Mouse (Mus musculus) CH12F3 (cell line): ENCODE measurements around the gene Ptprn2.
"Not testable (repeated sequence)": the region's sequence is repeated elsewhere in the genome, so short reads cannot be mapped to it uniquely, and the experiment has no call there.

Source experiments
- in situ Hi-C: fragments of 300-500 bp; cut with MboI; formaldehyde crosslinking; loops from 2 replicates; pipeline ENCODE4 v1.14.3; 2020; ENCODE audit warnings: low sequenced_read_pairs

Gene Ptprn2

DNA sequence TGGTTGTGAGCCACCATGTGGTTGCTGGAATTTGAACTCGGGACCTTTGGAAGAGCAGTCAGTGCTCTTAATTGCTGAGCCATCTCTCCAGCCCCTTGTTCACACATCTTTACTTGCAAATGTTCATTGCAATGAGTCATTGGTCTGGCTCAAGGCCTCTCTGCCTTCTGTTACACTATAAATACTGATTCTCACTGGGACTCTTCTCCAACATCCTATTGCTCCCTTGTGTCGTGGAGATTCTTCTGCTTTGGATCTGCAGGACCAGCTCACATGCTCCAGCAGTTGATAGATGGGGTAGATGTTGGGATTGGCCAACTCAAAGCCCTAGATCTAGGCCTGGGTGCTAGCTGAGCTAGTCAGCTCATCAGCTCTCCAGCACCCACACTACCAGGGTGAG is 28.3 kb downstream of the Ptprn2 start:
- in situ Hi-C loops, result not testable (repeated sequence)

DNA sequence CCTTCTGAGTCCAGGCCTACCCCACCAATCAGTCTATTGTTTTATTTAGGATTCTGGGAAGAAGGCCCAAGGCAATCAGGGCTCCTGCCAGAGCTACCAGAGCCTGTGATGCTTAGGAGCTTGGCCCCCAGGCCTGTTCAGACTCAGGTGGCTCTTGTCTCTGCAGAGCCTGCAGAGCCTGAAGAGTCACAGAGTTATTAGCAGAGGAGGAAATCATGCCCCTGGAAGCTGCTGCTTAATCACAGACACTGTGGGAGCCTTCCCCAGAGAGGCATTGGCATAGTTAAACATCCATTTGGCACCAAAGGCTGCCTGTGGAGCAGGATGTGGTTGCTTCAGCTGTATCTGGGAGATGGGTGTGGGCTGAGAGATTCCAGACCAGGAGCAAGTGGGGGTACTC is 30.3 kb downstream of the Ptprn2 start:
- in situ Hi-C loops, result no loop called here

DNA sequence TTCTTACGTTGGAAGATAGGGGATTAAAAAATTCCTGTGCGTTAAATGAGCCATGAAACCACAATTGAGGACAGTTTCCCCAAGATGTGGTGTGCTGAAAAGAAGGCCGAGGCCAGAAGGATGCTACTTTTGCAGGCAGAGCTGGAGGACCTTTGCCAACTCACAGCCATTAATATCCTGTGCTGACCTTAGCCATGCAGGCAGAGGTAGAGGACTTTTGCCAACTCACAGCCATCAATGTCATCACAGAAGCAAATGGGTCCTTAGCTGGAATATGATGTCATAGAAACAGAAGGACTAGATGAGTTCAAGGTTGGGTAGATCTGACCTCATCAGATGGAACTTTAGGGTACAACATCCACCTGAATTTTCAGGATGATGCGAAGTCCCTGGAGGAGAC is 43.3 kb downstream of the Ptprn2 start:
- in situ Hi-C loops, result no loop called here

DNA sequence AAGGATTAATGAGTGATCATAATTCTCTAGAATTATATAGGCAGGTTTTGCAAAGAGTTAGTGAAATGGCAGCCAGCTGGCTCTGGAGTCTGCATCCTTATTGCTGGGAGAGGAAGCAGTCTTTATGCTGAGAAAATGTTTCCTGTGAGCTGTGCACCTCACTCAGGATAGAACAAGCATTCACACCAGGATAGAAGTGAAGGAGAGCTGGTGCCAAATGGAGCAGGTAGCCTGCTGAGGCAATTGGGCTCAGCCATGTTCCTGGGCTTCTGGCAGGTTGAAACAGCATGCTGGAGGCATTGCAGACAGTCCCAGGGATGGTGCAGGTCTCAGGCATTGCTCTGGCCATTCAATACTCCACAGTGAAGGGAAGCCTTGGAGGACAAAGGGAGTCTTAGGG is 47.8 kb downstream of the Ptprn2 start:
- in situ Hi-C loops, result no loop called here

DNA sequence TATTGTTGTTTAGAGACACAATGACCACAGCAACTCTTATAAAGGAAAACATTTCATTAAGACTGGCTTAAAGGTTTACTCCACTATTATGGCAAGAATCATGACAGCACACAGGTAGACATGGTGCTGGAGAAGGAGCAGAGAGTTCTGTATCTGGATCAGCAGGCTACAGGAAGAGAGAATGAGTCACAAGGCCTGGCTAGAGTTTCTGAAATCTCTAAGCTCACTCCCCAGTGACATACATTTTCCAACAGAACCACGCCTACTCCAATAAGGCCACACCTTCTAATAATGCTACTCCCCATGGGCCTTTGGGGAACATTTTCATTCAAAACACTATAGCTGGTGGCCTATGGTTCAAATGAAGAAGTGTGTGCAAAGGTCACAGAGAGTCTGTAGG is 53.8 kb downstream of the Ptprn2 start:
- in situ Hi-C loops, result no loop called here

DNA sequence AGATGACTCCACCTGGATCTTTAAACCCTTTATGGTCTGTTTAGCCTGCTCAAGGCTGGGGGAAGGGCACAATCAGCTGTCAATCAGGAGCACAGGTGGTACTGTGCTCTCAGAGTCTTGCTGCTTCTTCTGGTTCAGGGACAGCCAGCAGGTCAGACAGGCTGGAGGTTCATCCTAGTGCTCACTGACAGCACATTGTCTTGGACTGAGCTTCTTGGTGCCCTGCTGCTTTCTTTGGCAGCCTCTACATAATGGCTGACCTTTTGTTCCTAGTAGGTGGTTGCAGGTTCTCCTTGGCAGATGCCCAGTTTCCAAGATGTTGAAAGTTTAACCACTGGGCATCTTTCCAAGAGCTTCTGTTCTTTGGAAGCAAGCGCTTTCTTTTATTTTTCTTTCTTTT is 55.1 kb downstream of the Ptprn2 start:
- in situ Hi-C loops, result no loop called here

DNA sequence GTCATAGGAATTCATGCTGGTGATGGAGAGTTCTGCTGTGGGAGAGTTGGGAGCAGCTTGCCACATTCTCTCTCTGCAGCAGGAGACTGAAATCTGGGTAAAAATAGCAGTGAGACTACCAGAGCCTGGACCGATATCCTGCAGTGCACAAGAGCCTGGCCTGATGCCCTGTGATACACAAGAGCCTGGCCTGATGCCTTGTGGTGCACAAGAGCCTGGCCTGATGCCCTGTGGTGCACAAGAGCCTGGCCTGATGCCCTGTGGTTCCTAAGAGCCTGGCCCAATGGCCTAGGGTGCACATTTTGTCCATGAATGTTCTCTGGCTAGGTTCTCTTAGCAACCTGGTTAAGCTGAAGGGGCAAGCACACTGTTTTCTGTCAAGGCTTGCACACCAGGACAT is 64.5 kb downstream of the Ptprn2 start:
- in situ Hi-C loops, result no loop called here

DNA sequence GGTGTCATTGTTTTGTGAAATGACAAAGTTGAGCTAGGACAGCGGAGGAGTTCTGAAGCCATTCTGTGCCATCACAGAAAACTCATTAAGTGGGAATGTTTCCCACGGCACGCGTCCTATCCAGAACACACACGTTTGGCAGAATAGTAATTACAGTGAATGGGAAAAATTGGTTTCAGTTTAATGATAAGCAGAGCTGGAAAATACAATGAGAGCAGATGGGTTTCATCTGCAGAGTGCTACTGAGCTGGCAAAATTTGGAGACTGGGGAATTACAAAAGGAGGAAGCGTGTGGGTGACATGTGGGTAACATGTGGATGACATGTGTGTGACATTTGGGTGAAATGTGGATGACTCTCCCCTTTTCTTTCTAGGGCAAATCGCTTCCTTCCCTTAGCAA is 66.0 kb downstream of the Ptprn2 start:
- in situ Hi-C loops, result no loop called here

DNA sequence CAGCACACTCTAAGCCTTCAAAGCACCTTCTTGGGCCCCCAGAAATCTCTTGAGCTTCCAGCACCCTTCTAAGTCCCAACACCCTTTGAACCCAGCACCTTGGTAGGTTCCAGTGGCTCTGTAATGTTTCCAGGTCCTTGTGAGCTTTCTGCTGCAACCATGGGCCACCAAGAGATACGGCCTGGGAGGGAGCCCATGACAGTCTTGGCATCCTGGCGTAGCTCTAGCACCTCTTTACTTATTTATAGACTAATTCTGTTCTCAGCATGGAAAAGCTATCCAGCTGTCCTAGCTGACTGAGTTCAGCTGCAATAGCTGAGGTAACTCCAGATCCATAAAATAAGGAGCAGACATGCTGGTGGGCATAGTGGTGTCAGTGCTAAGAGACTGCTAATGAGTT is 66.8 kb downstream of the Ptprn2 start:
- in situ Hi-C loops, result no loop called here

DNA sequence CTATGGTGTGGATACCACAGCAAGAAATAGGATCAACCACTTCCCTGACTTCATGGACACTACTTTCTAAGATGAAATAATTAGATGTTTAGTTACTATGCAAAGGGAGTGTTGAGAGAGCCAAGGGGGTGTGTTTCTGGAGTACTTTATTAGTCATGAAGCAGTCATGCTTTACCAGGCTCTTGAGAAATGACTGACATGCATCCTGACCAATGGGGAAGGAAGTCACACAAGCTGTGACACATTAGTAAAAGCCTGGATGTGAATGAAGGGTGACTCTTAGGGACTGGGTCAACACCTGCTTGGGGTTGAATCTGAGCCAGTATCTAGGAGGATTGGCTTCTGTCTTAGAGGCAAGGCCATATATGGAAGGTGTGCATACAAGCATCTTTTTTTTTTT is 67.8 kb downstream of the Ptprn2 start:
- in situ Hi-C loops, result no loop called here

DNA sequence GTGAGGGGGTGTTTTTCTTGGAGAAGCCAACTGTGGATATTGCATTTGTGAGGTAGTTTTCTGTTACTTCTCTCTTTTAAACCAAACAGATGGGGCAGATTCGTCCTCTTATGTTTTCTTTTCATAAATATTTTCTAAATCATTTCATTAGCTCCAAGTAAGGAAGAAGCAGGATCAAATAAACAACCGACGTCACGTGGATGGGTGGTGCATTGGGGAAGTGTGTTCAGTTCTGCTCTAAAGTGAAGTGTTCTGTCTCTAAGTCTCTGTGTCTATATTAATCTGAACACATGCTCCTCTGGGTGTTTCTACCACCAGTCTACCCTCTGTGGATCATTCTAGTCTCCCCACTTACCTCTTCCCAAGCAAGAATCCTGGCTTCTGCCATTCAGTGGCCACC is 70.4 kb downstream of the Ptprn2 start:
- in situ Hi-C loops, result no loop called here

DNA sequence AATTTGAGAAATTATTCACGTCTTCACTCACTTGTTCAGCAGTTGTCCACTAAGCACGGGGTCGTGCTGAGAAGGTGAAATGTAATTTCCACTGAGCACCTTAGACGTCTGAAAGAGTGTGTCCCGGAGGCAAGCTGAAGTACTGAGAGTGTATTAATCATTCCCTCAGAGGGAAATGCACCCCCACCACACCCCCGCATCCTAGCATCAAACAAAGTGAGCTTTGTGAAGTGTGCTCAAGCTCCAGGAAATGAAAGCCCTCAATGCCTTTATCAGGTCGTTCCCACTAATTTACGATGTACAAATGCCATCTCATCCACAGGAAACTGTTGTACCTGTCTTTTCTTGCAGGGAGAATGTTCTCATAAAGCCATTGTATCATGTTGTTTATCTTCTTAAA is 78.9 kb downstream of the Ptprn2 start:
- in situ Hi-C loops, result no loop called here

DNA sequence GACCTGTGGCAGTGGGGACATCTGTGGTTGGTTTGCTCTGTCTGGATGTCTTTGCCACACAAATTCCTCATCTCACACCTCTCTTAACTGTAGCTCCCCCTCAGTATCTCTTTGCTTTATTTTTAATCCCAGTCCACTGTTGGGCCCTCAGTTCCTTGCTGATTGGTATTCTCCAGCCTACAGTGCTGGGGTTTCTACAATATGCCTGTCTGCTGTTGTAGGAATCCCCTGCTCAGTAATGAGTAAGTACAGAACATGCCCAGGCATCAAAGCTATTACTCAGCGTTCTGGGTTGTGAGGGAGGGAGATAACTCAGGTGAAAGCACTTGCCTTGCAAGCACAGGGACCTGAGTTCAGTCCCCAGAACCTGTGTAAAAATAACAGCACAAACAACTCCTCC is 81.2 kb downstream of the Ptprn2 start:
- in situ Hi-C loops, result no loop called here

DNA sequence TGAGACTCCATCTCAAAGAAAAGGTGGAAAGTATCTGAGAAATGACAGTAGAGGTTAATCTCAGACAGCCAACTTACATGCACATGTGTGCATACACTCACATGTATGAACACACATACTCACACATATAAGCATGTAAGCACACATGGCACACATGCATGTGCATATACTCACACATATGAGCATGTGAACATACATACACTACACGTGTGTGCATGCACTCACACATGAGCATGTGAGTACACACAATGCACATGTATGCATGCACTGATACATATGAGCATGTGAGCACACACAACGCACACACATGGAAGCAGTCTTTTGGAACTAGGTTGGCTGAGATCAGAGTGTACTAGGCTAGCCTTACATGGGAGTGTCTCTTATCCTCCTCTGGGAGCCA is 81.7 kb downstream of the Ptprn2 start:
- in situ Hi-C loops, result no loop called here

DNA sequence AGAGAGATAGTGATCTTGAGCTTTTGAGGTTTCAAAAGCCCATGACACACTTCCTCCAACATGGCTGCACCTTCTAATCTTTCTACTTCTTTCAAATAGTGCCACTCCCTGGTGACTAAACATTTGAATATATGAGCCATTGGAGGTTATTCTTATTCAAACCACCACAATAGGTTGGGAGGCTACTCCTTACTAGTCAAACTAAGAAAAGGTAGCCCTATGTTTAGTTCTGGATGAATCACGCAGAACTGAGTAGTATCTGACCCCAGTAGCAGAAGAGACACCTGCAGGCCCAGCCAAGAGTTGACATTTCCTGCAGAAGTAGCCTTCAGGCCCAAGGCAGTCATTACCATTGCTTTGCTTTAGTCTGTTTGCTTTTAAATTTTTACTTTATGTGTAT is 84.0 kb downstream of the Ptprn2 start:
- in situ Hi-C loops, result no loop called here

DNA sequence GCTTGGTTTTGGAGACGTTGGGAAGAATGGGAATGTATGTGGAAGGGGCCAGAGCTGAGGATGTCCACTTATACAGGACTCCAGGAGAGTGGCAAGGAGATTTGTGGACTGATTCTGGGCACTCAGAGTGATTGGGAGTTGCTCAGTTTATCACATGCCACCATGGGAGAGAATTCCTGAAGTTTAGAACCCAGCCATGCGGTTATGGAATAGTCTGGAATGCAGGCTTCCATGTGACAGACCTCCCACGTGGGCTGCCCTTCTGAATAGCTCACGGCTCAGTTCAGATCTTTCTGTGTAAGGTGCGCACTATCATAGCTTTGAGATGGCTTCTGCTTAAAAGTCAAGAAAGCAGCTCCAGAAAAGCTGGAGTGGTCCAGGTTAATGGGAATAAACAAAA is 88.6 kb downstream of the Ptprn2 start:
- in situ Hi-C loops, result no loop called here

DNA sequence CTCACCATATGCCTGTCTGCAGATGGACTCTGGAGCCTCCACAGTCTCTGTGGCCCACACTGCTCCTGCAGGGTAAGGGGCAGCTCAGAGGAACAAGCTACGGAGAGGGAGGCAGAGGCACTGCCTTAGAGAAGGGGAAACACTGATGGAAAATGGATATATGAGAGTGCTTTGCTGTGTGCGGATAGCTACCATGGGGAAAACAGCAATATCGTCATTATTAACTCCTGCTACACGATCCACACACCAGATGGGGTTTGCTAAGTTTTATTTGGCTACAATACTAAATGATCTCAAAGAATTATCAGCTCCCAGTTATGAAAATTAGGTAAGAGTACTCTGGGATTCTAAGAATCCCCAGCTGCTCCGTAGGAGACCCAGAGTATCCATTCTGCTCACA is 89.2 kb downstream of the Ptprn2 start:
- in situ Hi-C loops, result loop anchor here (25.0 kb wide), 1 partner anchor 312 kb away; the partner anchor contains the start of gene Wdr60

DNA sequence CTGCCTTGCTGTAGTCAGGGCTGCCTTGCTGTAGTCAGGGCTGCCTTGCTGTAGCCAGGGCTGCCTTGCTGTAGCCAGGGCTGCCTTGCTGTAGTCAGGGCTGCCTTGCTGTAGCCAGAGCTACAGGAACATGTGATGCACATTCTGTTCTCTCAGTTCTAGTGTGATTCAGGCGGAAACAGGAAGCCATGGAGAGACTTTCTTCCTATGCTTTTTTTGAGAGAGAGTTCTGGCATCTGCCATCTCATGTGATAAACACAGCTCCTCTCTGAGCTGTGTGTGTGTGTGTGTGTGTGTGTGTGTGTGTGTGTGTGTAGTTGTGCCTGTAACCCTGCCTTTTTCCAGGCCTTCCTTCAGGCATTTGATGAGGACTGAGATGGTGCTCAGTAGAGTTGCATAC is 92.4 kb downstream of the Ptprn2 start:
- in situ Hi-C loops, result loop anchor here (25.0 kb wide), 1 partner anchor 316 kb away; the partner anchor contains the start of gene Wdr60

DNA sequence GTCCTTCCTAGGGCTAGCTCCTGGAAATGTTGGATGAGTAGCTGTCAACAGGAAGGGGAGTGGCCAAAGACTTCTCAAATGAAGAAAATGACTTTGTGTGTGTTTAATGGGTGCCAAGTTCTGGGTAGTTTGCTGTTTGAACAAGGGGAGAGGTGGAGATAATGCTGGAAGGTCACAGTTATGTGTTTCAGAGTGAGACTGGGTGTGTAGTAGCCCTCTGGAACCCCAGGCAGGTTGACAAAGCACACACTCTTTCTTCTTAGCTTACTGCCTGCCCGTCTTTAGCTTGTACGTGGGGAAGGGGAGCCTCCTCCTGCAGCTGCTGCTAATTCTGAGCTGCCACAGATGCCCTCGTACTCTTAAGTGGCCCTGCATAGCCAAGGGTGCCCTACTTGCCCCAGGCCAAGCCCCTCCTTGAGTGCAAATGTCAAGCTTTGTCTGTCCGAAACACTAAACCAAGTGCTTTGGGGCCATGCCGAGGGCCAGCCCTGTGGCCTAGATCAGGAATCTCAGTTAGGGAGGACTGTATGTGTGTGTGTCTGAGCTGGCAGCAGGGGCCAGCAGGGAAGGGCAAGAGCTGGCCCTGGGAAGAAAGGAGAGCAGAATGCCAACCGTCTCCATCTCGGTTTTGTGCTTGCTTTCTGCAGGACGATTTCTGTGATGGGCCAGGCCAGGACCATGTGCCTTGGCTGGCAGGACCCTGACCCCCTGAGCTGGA is 95.5 kb downstream of the Ptprn2 start:
- in situ Hi-C loops, result loop anchor here (25.0 kb wide), 1 partner anchor 319 kb away; the partner anchor contains the start of gene Wdr60

DNA sequence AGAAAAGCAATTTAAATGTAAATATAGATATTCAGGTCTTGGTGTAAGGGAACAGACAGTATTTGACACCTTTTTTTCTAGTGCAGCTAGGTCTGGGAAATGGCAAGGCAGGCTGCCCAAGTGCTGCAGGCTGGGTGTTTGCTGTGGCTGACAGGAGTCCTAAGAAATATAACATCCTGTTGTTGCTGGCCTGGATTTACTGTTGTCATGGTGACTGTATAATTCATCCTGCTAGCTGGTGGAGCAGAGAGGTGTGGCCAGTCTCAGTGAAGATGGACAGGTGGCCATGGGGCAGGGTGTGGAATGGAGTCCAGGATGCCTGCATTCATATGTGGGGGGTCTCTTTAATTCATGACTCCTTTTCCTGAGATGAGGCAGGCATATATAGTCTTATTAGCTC is 96.3 kb downstream of the Ptprn2 start:
- in situ Hi-C loops, result loop anchor here (25.0 kb wide), 1 partner anchor 320 kb away; the partner anchor contains the start of gene Wdr60

DNA sequence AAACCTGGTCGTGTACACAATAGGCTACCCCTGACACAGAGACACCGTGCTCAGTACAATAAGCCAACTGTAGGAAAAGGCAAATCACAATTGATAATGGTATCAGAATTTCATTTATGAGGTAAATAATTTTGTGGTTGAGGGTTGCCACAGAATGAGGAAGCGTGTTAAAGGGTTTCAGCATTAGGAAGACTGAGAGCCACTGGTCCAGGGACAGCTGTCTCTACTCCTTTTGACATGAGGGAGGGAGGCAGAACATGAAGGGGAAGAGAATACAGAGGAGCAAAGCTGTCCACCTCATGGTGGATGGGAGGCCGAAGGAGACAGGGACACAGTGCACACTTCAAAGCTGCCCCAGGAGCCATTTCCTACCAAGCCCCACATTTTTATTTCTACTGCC is 97.3 kb downstream of the Ptprn2 start:
- in situ Hi-C loops, result loop anchor here (25.0 kb wide), 1 partner anchor 321 kb away; the partner anchor contains the start of gene Wdr60

DNA sequence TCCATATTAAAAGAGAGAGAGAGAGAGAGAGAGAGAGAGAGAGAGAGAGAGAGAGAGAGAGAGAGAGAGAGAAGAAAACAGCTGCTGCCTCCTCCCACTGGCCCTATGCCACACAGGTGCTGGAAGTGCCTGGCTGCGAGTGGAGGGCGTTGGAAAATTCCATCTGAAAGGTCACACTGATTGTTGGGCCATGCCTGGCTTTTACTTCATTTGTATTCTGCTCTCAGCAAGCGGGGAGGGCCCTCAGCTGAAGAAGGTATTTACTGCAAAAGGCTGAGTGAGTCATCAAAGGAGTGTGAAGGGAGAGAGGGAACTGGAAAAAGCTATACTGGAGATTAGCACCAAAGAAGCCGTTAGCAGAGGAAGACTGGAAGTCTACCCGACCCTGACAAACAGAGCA is 99.5 kb downstream of the Ptprn2 start:
- in situ Hi-C loops, result loop anchor here (25.0 kb wide), 1 partner anchor 323 kb away; the partner anchor contains the start of gene Wdr60

DNA sequence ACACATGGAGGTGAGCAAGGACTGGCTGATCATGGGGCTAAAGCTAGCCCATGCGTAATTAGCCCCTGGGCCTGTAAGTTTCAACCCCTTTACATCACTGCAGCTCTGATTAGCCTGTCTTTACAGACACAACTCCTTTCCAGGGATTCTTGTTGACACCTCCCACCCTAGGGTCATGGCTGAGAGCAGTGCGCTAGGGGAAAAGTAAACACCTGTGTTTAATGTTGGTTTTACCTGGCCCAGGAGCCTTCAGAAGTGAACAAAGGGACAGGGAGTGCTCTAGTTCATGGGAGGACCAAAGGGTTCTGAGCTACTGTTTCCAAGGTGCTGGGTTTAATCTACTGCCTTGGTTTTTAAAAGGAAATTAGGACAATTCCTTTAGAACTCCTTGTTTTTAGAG is 100.6 kb downstream of the Ptprn2 start:
- in situ Hi-C loops, result loop anchor here (25.0 kb wide), 1 partner anchor 324 kb away; the partner anchor contains the start of gene Wdr60
